Mouse (Mus musculus) right cerebral cortex, postnatal 10 days (tissue): ENCODE data around the gene Sumo1.
"Not testable (repeated sequence)": the region's sequence is repeated elsewhere in the genome, so short reads cannot be mapped to it uniquely, and the experiment has no call there.

ENCODE experiments used
- DNase-seq, 2 experiments: peaks; one replicate each; pipeline ENCODE4 v3.0.0; 2021; ENCODE audit warnings: low spot score in 2 of 2

Gene Sumo1

DNA sequence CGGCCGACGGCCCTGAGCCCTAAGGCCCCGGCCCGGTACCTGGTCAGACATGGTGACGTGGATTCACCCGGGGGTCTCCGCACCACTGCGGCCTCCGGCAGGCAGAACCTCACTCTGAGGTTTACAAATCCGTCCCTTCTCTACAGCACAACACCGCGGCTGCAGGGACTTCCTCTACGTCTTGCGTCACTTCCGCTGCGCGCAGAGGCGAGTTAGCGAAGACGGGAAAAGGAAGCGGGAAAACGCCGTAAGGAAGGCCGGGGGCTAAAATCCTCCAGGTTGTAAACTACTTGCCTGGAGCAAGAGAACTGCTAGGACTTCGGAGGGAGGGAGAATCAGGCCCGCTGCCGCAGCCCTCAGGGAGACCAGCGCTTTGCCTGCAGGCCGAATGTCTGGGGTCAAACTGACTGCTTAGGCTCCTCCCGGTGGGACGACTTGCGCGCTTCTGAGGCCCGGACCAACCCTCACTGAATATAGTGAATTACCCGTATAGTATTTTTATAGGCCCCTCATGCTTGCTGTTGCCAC is at the start of gene Sumo1:
Gene Sumo1, minus strand, starts transcription at position 194 of the 528 bp plus-strand sequence.
- peak; percentile 93 to 94 for DNase-seq

- DNase-seq, result no peak
These were observed 49.3 kb upstream of the Sumo1 start for GRCm38 (mm10) chr1:59719900-59720299.

DNA sequence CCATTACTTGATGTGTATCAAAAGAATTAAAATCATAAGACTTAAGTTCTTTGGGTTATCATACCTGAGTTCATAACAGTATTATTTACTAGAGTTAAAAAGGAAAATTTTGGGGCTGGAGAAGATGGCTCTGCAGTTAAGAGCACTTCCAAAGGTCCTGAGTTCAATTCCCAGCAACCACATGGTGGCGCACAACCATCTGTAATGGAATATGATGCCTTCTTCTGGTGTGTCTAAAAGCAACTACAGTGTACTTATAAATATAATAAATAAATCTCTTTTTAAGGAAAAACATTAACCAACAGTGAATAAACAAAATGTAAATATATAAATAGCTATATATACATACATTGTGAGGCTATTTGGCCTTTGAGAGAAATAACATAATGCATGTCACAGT is 31.1 kb upstream of the Sumo1 start:
- no peak for DNase-seq

- no peak for DNase-seq
These were observed 27.6 kb upstream of the Sumo1 start for GRCm38 (mm10) chr1:59698207-59698606.

DNA sequence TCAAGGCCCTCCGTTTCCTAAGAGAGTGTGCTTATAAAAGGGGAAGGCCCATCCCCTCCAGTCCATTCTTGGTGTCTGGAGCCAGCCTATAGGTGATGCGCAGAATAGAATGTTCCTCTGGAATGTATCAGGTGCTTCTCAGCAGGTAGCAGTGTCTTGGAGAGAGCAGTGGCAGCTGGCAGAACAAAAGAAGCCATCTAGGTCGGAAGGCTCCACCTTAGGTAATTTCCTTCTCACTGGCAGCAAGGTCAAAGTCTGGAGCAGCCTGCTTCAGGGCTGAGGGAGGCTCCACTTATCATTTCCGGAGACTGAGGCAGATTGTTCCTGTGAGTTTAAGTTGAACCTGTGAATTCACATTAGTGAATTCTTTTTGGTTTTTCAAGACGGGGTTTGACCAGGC is 27.1 kb upstream of the Sumo1 start:
- no peak for DNase-seq

DNA sequence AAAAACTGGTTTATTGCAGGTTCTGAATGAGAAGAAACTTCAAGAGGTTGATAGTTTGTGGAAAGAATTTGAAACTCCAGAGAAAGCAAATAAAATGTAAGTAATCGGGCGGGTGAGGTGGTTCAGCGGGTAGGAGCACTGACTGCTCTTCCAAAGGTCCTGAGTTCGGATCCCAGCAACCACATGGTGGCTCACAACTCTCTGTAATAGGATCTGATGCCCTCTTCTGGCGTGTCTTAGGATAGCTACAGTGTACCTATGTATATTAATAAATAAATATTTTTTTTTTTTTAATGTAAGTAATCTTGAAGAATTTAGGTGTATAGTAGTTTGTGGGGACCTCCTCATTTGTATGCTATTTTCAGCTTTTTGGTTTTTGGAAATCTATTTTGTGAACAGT is 19.8 kb upstream of the Sumo1 start:
- no peak for DNase-seq

DNA sequence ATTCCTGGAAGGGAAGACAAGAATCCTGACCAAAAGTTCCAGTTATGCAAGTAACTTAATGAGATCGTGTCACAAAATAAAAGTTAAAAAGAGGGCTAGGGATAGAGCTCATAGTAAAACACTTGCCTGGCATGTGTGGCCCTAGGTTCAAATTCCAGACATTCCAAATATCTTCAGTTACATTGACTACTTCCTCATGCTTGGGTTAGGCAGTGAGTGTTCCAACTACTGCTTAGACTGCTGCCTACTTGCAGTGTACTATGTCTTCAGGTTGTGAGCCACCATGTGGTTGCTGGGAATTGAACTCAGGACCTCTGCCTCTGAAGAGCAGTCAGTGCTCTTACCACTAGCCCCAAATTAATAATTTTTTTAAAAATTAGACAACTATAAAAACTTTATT is 16.9 kb upstream of the Sumo1 start:
- DNase-seq, result no peak

DNA sequence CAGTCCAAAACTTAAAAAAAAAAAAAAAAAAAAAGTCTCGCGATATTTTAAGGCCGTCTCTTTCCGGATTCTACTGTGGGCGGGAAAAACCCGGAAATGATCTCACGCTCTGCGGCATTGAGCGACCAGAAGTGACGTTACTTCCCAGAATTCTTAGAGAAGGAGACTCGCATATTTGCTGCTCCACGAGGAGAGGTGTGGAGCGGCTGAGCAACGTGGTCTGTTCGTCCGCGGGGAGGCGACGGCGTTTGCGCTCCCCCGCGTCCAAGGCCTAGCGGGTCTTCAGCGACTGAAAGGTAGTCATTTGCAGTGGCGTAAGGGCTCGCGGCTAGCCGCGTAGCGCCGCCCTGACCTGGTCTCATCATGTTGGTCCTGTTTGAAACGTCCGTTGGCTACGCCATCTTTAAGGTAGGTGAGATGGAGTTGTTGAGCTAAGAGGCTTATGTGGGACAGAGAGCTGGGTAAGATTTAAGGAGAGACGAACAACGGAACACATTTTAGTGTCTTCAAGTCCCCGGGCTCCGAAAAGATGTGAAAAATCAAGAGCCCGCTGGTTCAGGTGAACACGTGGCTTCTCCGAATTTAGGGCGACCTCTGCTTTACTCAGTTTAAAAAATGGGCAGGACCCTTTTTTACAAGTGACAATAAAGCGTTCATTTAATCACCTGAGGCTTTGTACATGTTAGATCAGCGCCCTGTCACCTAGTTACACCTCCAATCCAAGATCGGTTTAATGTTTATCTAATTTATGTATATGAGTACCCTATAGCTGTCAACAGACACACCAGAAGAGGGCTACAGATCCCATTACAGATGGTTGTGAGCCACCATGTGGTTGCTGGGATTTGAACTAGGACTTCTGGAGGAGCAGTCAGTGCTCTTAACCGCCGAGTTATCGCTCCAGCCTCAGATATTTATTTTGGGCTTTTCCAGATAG is 14.5 kb upstream of the Sumo1 start, which contains the start of gene Nop58:
Gene Nop58, plus strand, starts transcription at position 153 of the 937 bp plus-strand sequence.
- DNase-seq, result peak; percentile 94 to 97

- peak; percentile 32 to 49 for DNase-seq
These were observed 13.5 kb upstream of the Sumo1 start for GRCm38 (mm10) chr1:59683926-59684818.

- no peak for DNase-seq
These were observed 3.0 kb upstream of the Sumo1 start for GRCm38 (mm10) chr1:59673661-59674060.

- DNase-seq, result peak; percentile 27 to 46
These were observed 538 bp downstream of the Sumo1 start for GRCm38 (mm10) chr1:59669962-59670630.

GRCm38 (mm10) chr1:59668871-59669270 is 1.8 kb downstream of the Sumo1 start:
- no peak for DNase-seq

DNA sequence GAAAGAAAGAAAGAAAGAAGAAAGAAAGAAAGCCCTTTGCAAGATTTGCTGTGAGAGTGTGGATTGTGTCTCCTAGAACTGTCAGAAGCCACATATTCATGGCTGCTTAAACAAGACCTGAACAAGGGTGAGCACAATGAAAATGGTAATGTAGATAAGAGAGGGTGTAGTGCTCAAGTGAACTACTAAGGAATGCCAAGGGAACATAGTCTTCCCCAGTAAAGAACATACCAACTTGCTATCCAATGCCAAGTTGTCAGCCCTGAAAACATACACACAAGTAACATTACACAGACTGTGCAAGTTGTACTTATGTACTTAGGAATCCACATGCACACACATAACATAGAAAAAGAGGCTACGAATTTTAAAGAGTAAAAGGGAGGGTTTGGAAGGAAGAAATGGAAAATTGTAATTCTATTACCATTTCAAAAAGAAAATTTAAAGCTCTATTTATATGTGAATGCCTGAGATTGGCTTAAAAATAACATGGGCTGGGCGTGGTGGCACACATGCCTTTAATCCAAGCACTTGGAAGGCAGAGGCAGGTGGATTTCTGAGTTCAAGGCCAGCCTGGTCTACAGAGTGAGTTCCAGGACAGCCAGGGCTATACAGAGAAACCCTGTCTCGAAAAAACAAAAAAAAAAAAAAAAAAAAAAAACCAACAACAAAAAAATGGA is 7.0 kb downstream of the Sumo1 start:
- no peak for DNase-seq

- DNase-seq, result no peak
These were observed 14.1 kb downstream of the Sumo1 start for GRCm38 (mm10) chr1:59656244-59657171.

GRCm38 (mm10) chr1:59653243-59653911 is 17.3 kb downstream of the Sumo1 start:
- DNase-seq, result no peak

DNA sequence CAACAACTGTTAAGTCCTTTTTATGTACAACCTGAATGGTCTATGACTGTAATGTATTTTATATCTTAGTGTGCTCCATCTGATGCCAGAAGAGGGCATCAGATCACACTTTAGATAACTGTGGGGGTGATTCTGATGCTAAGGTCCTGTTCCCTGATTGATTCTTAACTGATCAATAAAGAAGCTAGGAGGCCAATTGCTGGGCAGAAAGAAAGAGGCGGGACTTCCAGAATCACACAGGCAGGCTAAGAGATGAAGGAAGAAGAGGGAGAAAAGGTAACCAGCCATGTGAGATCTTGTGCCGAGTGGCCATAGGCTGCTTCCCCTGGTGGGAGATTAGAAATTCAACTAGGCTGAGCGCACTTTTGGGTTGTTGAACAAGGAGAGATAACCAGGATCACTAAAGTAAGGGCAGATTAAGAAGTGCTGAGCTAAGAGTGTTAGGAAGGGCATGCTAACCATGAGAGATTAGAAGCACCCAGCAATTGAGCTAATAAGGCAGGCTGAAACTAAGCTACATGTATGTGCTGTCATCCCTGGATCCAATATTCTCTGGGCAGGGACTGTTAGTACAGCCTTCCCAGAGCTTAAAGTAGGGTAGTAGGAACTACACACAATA is 19.3 kb downstream of the Sumo1 start:
- DNase-seq, result no peak

DNA sequence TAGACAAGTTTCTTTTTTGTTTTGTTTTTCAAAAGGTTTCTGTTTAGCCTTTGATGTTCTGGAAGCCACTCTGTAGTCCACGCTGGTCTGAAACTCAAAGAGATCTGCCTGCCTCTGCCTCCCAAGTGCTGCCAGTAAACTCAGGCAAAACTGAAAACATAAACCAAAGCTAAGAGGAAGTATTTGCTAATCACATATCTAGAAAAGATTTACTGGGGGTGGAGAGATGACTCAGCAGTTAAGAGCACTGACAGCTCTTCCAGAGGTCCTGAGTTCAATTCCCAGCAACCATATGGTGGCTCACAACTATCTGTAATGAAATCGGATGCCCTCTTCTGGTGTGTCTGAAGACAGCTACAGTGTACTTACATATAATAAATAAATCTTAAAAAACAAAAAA is 24.1 kb downstream of the Sumo1 start:
- DNase-seq, result not testable (repeated sequence)

- DNase-seq, result no peak
These were observed 28.1 kb downstream of the Sumo1 start for GRCm38 (mm10) chr1:59642488-59642887.

DNA sequence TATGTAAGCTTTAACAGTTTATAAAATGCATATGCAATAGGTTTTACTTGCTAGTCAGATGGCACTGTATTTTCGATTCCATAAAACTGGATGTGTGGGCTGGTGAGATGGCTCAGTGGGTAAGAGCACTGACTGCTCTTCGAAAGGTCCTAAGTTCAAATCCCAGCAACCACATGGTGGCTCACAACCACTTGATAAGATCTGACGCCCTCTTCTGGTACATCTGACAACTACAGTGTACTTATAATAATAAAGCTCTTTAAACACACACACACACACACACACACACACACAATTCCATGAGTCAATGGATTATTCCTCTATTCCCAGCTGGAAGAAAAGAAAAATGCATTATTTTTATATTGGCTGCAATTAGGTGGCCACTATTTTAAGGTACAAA is 32.3 kb downstream of the Sumo1 start:
- no peak for DNase-seq
